Mouse (Mus musculus) layer of hippocampus, adult 11-12 months (tissue): ENCODE data around the gene Ap1g1.

ENCODE experiments used
- DNase-seq: peaks from one replicate; pipeline ENCODE4 v3.0.0; 2022; ENCODE audit warnings: low spot score

Gene Ap1g1

DNA sequence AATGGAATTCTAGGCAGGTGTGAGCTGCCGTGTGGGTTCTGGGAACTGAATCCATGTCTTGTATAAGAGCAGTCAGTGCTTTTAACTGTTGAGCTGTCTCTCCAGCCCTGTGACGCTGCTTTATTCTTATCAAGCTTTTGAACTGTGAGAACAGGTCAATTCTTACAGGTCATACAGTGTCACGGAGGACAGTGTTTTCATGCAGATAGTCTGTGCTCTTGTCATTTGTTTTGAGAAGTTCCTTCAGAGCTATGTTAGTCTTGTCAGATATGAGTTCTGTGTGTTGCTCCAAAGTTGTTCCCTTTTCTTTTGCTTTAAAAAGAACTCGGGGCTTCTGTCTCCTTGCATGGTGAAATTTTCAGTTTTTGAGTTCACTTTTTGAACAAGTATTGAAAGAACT, 2.2 kb downstream of the Ap1g1 start:
- no peak for DNase-seq

GRCm38 (mm10) chr8:109790938-109791337, 12.6 kb downstream of the Ap1g1 start:
- DNase-seq, result no peak

GRCm38 (mm10) chr8:109795166-109795565, 16.8 kb downstream of the Ap1g1 start:
- DNase-seq, result no peak

- DNase-seq, result no peak
Measured at GRCm38 (mm10) chr8:109798721-109799120, 20.4 kb downstream of the Ap1g1 start.

DNA sequence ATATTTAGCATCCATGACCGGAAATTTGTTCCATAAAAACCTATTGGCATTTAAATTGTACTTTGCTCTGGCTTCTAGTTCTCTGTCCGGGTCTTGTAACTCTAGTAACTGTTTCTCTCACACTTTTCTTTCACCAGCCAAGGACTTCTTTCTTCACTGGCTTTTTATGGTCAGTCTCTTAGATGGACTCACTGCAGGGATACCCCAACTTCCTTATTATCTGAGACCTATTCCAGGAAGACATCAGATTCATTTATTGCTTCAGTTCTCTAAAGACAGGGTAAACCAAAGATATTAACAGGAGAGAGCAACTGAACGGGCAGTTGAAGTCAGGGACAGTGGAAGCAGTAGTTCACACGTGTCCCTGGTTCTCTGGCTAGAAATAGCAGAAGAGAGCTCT, 20.9 kb downstream of the Ap1g1 start:
- no peak for DNase-seq

DNA sequence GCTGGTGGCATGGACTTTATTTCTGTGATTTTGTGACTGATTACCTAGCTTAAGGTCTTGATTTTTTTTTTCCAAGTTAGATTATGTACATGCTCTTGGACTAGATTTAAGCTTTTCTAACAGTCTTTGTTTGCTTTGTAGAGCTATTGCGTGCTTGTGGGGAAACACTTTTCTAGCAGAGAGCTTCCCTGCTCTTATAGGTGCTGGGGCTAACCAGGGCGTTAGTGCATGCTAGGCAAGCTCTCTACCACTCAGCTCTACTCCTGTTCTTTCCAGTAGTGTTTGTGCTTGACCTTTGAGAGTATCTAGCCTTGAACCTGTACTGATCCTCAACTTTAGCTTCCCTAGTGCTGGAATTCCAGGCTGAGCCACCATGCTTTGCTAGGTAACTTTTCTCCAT, 22.0 kb downstream of the Ap1g1 start:
- no peak for DNase-seq

- no peak for DNase-seq
Measured at GRCm38 (mm10) chr8:109803211-109803610, 24.9 kb downstream of the Ap1g1 start.

DNA sequence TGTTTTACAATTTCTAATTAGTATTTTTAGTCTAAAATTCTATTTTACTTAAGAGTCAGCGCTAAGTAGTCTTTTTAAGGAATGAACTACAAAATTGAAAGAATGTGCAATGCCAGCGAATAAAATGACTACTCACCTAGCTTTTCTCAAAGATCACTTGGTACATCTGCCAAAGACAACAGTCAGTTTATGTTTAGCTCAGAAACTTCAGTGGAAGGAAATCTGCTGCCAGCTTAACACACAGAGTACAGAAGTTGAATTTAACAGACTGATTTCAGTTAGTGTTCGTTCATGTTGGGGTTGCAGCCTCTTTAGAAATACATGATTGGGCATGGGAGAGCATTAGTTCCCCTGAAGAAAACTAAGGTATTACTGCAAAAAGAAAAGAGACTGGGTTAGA, 25.4 kb downstream of the Ap1g1 start:
- DNase-seq, result no peak

DNA sequence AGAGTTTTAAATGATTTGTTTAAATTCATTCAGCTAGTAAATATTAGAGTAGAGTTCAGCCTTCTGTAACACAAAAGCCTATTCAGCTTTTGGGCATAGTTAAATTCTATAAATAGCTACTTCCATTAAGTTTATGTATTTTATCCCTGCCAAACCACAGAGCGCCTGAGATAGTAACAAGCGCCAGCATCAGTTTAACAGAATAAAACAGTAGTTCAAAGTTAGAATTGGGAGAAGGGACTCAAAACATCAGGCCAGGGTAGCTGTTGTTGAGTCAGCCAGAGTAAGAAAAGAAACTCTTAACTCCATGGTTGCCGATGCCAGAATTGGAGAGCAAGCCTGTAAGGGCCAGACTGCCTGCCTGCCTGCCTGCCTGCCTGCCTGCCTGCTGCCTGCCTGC, 28.2 kb downstream of the Ap1g1 start:
- no peak for DNase-seq

DNA sequence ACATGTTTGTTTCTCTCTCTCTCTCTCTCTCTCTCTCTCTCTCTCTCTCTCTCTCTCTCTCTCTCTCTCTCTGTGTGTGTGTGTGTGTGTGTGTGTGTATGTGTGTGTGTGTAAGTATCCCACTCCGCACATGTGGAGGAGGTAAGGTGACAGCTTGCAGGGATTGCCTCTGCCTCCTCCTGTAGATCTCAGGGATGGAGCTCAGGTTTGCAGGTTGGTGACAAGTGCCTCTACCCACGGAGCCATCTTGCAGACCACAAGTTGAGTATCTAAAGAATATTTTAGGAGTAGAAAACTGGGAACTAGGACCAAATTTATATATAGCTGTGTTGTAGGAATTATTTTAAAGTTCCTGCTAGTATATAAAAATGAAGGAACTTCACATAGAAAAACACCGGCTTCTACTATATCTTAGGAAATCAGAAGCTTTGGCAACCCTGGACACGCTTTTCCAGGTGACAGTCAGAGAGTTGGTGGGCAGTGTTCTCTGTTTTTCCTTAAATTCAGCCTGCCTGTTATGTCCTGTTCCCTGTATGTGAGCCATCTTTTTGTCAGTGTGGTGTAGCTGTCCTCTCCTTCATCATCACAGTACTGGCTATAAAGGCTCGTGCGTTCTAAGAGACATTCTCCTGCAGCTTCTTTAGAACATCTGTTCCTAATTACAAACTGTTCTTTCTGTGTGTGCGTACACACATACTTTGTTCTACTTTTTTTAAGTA, 29.2 kb downstream of the Ap1g1 start:
- DNase-seq, result no peak

- DNase-seq, result no peak
Measured at GRCm38 (mm10) chr8:109808120-109808447, 29.7 kb downstream of the Ap1g1 start.

DNA sequence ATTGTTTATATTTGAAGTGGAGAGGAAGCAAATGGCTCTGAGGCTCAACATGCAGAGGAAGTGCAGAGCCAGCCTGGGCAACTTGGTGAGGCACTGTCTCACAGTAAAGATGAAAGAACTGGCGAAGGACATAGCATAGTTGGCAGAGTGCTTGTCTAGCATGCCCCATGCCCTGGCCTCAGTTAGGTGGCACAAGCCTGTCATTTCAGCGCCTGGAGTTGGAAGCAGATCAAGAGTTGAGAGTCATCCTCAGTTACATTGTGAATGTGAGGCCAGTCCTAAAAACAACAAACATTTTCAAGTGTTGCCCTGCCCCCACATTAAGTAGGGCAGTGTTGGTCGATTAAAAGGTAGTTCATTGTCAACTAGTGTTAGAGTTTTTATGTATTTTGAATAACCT, 32.1 kb downstream of the Ap1g1 start:
- peak; percentile 11 for DNase-seq

DNA sequence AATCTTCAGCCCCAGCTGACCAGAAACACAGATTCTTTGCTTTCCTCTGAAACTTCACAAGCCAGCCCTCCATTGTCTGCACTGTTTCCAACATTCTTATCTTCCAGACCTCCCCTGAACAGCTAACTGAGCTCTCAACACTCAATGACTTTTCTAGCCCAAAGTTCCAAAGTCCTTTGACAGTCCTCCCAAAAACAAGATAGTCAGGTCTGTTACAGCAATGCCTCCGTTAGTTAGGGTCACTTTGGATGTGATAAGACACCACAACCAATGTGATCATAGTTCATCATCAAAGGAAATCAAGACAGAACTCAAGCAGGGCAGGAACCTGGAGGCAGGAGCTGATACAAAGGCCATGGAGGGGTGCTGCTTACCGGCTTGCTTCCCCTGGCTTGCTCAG, 36.9 kb downstream of the Ap1g1 start:
- no peak for DNase-seq

- DNase-seq, result no peak
Measured at GRCm38 (mm10) chr8:109817933-109818332, 39.6 kb downstream of the Ap1g1 start.

- no peak for DNase-seq
Measured at GRCm38 (mm10) chr8:109823561-109823960, 45.2 kb downstream of the Ap1g1 start.

DNA sequence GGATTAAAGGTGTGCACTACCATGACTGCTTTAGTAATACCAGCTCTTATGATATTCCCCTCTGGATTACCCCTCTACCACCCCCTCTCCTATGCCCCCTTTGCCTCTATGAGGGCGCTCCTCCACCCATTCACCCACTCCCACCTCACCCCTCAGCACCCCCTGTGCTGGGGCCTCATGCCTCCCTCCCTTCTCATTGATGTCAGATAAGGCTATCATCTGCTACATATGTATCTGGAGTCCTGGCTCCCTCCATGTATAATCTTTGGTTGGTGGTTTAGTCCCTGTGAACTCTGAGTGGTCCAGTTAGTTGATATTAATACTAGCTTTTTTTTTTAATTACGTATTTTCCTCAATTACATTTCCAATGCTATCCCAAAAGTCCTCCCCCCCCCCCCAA, 61.5 kb downstream of the Ap1g1 start:
- no peak for DNase-seq

DNA sequence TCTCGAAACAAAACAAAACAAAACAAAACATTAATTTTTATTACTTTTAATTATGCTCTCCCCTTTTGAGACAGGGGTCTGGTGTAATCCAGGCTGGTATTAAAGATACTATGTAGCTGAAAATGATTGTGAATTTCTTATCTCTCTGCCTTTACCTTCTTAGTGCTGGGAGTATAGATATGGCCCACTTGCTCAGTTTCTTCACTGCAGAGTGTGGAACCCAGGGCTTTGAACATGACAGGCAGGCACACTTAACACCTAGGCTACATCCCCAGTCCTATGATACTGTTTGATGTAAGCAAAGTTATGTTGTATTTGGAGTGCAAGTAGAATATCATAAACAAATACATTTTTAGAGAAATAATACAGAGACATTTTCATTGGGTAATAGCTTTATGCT, 64.1 kb downstream of the Ap1g1 start:
- no peak for DNase-seq

GRCm38 (mm10) chr8:109847866-109848265, 69.5 kb downstream of the Ap1g1 start:
- no peak for DNase-seq

GRCm38 (mm10) chr8:109848981-109849380, 70.6 kb downstream of the Ap1g1 start:
- DNase-seq, result no peak

DNA sequence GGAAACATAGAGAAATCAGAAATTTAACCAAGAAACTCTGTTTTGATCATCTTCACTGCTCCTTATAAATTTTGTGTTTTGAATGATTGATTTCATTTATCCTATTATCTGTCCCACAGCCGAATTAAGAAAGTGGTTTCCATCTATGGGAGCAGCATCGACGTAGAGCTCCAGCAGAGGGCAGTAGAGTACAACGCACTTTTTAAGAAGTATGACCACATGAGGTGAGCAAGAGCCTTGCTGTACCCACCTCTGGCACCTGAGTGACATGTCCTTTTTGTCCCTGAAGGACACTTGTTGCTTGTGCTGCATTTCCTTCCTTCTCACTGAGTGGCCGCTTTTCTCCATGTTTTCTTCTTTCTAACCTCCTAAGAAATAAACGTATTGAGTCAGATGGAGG, 75.1 kb downstream of the Ap1g1 start:
- peak; percentile 74 for DNase-seq

GRCm38 (mm10) chr8:109854522-109854921, 76.2 kb downstream of the Ap1g1 start:
- DNase-seq, result no peak

DNA sequence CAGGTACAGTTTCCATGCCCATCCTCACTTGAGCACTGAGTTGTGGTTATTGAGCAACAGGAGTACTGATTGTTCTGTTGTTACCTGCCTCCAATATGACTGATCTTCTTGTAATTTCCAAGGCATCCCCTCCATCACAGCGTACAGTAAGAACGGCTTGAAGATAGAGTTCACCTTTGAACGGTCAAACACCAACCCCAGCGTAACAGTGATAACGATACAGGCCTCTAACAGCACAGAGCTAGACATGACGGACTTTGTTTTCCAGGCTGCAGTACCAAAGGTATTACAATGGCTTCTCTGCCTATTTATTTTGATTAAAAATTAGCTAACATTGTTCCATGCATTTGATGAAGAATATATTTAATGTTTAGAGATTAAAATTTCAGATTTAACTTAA, 77.1 kb downstream of the Ap1g1 start:
- no peak for DNase-seq

- peak; percentile 53 for DNase-seq
Measured at GRCm38 (mm10) chr8:109863398-109863797, 85.0 kb downstream of the Ap1g1 start.

DNA sequence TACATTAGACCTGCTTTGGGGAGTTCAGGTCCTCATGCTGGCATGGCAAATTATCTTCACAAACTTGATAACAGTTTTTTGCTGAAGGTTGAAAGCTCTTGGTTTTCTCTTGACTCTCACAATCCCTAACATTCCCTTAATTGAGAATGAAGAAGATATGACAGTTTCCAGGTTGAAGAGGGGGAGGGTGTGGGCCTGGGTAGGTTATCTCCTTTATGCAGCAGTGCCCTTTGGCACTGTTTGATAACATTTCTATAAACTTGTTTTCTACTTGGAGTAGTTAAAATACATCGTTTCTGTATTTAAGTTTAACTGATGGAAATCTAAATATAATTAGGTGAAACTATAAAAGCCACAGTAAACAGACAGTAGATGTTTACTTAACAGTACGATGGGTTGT, 86.4 kb downstream of the Ap1g1 start:
- no peak for DNase-seq

DNA sequence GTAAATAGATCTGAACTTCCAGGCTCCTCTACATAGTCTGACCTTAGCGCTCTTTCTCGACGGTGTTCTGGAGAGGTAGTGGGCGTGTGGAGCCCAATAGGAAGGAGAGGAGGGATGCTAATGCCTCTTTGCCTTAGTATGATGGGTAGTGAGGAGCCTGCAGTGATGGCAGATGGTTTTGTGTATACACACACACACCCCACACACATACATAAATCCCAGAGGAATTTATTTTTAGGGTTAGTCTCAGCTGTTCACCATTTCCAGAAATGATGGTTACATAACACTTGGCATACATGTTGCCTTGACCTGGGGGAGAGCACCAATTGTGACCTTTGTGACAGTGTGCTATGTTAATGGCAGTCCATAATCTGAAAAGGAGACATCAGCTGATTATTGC, 87.2 kb downstream of the Ap1g1 start:
- DNase-seq, result peak; percentile 28
